Mouse (Mus musculus) embryonic stem cell, embryonic (primary cell): ENCODE results near the gene Slc25a41.

Experiments used
- CTCF ChIA-PET, 4 experiments: fragments of 300-600 bp in 2 of 4; fragments of 350-600 bp in 2 of 4; sonication (Branson Sonifier 250); formaldehyde crosslinking; loops; one replicate each; lab custom pipeline; 2022; ENCODE audit warnings: inconsistent platforms in 2 of 4; lab: Charles Lee
- POLR2A ChIA-PET, 4 experiments: fragments of 300-600 bp in 2 of 4; fragments of 350-600 bp in 2 of 4; sonication (Branson Sonifier 250); formaldehyde crosslinking; loops; one replicate each; lab custom pipeline; 2022; ENCODE audit warnings: antibody characterized with exemption in 4 of 4, inconsistent platforms in 1 of 4; lab: Charles Lee

The Slc25a41 gene

DNA sequence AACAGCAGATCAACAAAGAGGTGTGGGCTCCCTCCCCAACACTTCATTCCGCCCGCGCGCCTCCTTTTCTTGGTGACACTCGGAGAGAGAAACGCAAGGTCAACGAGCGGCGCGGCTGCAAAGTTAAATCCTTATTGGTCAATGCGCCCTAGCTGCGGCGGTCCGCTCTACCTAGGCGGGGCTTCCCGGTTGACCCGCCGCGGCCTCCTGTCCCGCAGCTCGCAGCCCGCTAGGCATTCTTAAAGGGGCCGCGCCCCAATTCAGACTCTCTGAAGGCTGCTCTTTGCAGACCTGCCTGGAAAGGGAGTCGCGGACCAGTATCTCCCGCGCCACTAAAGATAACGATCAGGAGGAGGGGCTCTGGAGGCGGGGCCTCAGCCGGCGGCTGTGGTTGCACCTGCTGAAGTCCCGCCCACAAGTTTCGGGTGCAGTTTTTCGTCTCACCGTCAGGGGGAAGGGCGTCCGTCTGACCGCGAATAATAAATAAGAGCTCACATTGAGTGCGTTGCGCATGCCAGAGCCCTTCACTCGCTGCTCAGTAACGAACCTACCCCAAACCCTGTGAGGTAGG is 18.9 kb upstream of the Slc25a41 start:
- POLR2A ChIA-PET = interaction anchor here (0.6 to 5.9 kb wide), 55 partner anchors 9 to 1007 kb away, joined by 3 to 78 read pairs (median 6); partner anchors contain the start of genes Gm17949 (in 3 of the 4), Gtf2f1 (in 3 of the 4), Khsrp (in 3 of the 4) and Alkbh7 (in 2 of the 4)
- CTCF ChIA-PET = interaction anchor here (0.6 to 2.2 kb wide), 41 partner anchors 9 to 736 kb away, joined by 3 to 15 read pairs (median 5); partner anchors contain the start of genes Alkbh7 (in 2 of the 4), Gpr108 (in 1 of the 4), Khsrp (in 1 of the 4) and Lonp1 (in 1 of the 4)

DNA sequence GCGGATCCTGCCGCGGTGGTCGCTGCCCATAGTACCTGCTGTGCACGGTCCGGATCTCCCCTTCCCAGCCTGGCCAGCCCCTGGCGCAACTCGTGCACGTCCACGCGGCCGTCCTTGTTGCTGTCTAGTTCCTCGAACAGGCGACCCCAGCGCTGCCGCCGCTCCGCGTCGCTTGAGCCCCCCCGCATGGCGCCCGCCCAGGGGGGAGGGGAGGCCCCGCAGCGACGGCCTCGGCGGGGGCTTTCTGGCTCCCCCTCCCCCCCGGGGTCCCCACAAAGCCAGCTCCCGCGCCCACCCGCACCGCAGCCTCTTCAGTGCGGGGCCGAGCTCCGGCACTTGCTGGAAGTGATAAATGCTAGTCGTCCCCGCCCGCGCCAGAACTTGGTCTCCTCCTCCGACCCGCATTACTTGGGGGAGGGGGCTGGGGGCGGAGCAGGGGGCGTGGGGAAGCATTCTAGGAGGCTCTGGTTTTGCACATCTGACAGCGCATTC is 18.1 kb upstream of the Slc25a41 start, which contains the start of gene Slc25a23:
Gene Slc25a23 (minus strand): TSS at position 378 of the 492 bp plus-strand sequence.
- POLR2A ChIA-PET = interaction anchor here (0.6 to 5.9 kb wide), 40 partner anchors 8 to 1006 kb away, joined by 3 to 78 read pairs (median 6); partner anchors contain the start of genes Khsrp (in 3 of the 4), Alkbh7 (in 2 of the 4), Clpp (in 2 of the 4) and Gm17949 (in 2 of the 4)
- CTCF ChIA-PET = interaction anchor here in 3 of 4 experiments (0.6 to 2.2 kb wide), 18 partner anchors 8 to 433 kb away, joined by 3 to 15 read pairs (median 7); partner anchors contain the start of genes Khsrp (in 1 of the 3) and Lonp1 (in 1 of the 3)

- ChIA-PET POLR2A (interaction anchor here (0.6 to 5.9 kb wide), 16 partner anchors 7 to 754 kb away, joined by 3 to 78 read pairs (median 6); partner anchors contain the start of genes Khsrp (in 3 of the 4), Clpp (in 2 of the 4), Gm17949 (in 1 of the 4) and Gtf2f1 (in 1 of the 4)), CTCF (interaction anchor here in 2 of 4 experiments (1.2 to 2.2 kb wide), 4 partner anchors 20 to 108 kb away, joined by 3 to 12 read pairs (median 6); no protein-coding TSS in a partner anchor)
Observed at GRCm38 (mm10) chr17:57058891-57059485, 17.5 kb upstream of the Slc25a41 start, which contains the start of gene Crb3. Gene Crb3, plus strand, starts transcription at chr17:57059105.

- ChIA-PET POLR2A (interaction anchor here in 2 of 4 experiments (0.7 to 1.3 kb wide), 4 partner anchors 15 to 143 kb away, joined by 3 to 6 read pairs (median 4); partner anchors contain the start of gene Khsrp (in 1 of the 2)), CTCF (interaction anchor here in 1 of 4 experiments (0.8 to 1.3 kb wide), 2 partner anchors 40 to 94 kb away, joined by 4 to 6 read pairs; no protein-coding TSS in a partner anchor)
Observed at GRCm38 (mm10) chr17:57056246-57056645, 14.8 kb upstream of the Slc25a41 start.

DNA sequence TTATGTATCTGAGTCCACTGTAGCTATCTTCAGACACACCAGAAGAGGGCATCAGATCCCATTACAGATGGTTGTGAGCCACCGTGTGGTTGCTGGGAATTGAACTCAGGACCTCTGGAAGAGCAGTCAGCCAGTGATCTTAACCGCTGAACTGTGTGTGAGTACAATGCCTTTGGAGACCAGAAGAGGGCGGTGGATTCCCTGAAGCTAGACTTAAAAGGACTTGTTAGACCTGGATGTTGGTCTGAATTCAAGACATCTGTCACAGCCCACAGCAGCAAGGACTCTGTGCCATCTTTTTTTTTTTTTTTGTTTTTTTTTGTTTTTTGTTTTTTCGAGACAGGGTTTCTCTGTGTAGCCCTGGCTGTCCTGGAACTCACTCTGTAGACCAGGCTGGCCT is 10.2 kb upstream of the Slc25a41 start:
- ChIA-PET POLR2A (interaction anchor here in 3 of 4 experiments (0.6 to 6.9 kb wide), 17 partner anchors 8 to 353 kb away, joined by 3 to 42 read pairs (median 4); partner anchors contain the start of genes Khsrp (in 2 of the 3), Slc25a23 (in 2 of the 3) and Dus3l (in 1 of the 3)), CTCF (interaction anchor here (0.5 to 3.6 kb wide), 28 partner anchors 9 to 1075 kb away, joined by 3 to 15 read pairs (median 3); partner anchors contain the start of genes Alkbh7 (in 3 of the 4), Khsrp (in 2 of the 4), Slc25a23 (in 1 of the 4) and Slc25a41 (in 1 of the 4))

- ChIA-PET CTCF (interaction anchor here in 2 of 4 experiments (0.8 to 1.0 kb wide), 3 partner anchors 10 to 286 kb away, joined by 3 to 4 read pairs (median 3); no protein-coding TSS in a partner anchor), POLR2A (interaction anchor here in 3 of 4 experiments (0.7 to 6.9 kb wide), 7 partner anchors 11 to 985 kb away, joined by 3 to 42 read pairs (median 4); partner anchors contain the start of genes Khsrp (in 1 of the 3) and Slc25a23 (in 1 of the 3))
Observed at GRCm38 (mm10) chr17:57048816-57049215, 7.4 kb upstream of the Slc25a41 start.

- POLR2A ChIA-PET = interaction anchor here in 3 of 4 experiments (0.8 to 6.9 kb wide), 5 partner anchors 9 to 50 kb away, joined by 3 to 42 read pairs (median 3); partner anchors contain the start of genes Alkbh7 (in 1 of the 3) and Khsrp (in 1 of the 3)
- CTCF ChIA-PET = interaction anchor here in 1 of 4 experiments (1.0 kb wide), 1 partner anchor 9 kb away, joined by 3 read pairs; no protein-coding TSS in a partner anchor
Observed at GRCm38 (mm10) chr17:57047406-57047805, 6.0 kb upstream of the Slc25a41 start.

DNA sequence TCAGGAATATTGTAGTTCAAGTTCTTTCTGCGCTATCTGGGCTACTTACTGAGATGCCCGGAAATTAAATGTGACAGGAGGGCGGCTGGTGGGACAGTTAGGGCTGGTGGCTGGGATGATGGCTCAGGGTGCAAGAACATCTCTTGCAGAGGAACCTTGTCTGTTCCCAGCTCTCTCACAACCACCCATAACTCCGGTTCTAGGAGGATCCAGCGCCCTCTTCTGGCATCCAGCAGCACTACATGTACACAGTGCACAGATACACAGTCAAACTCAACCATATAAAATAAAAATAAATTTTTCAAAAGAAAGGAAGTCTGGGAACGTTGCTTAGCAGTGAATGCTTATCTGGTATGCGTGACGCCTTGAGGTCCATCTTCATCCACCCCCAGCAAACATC is 2.5 kb downstream of the Slc25a41 start:
- ChIA-PET CTCF (interaction anchor here (0.6 to 2.5 kb wide), 33 partner anchors 9 to 751 kb away, joined by 3 to 15 read pairs (median 3); partner anchors contain the start of genes Alkbh7 (in 4 of the 4), Clpp (in 1 of the 4), Gm17949 (in 1 of the 4) and Gtf2f1 (in 1 of the 4)), POLR2A (interaction anchor here in 3 of 4 experiments (0.6 to 3.7 kb wide), 22 partner anchors 7 to 221 kb away, joined by 3 to 28 read pairs (median 3); partner anchors contain the start of genes Alkbh7 (in 2 of the 3), Gm17949 (in 2 of the 3), Gtf2f1 (in 2 of the 3) and Khsrp (in 2 of the 3))

- CTCF ChIA-PET = interaction anchor here in 1 of 4 experiments (0.6 to 2.3 kb wide), 7 partner anchors 10 to 296 kb away, joined by 3 to 25 read pairs (median 3); partner anchors contain the start of genes Alkbh7, Gm17949 and Gtf2f1
Observed at GRCm38 (mm10) chr17:57032854-57033253, 8.6 kb downstream of the Slc25a41 start.

GRCm38 (mm10) chr17:57031661-57032420 is 9.6 kb downstream of the Slc25a41 start:
- CTCF ChIA-PET = interaction anchor here in 3 of 4 experiments (0.5 to 2.3 kb wide), 22 partner anchors 9 to 303 kb away, joined by 3 to 25 read pairs (median 4); partner anchors contain the start of genes Alkbh7 (in 2 of the 3), Gpr108 (in 2 of the 3), Clpp (in 1 of the 3) and Gm17949 (in 1 of the 3)
- POLR2A ChIA-PET = interaction anchor here (0.6 to 8.2 kb wide), 161 partner anchors 9 to 995 kb away, joined by 3 to 122 read pairs (median 4); partner anchors contain the start of genes Alkbh7 (in 3 of the 4), Clpp (in 3 of the 4), Crb3 (in 3 of the 4) and Gm17949 (in 3 of the 4)

More at GRCm38 (mm10) chr17:57032854-57033253, 8.6 kb downstream of the Slc25a41 start:
- POLR2A ChIA-PET = interaction anchor here in 3 of 4 experiments (0.9 to 8.2 kb wide), 33 partner anchors 8 to 571 kb away, joined by 3 to 122 read pairs (median 14); partner anchors contain the start of genes Alkbh7 (in 2 of the 3), Crb3 (in 2 of the 3), Gm17949 (in 2 of the 3) and Gtf2f1 (in 2 of the 3)

DNA sequence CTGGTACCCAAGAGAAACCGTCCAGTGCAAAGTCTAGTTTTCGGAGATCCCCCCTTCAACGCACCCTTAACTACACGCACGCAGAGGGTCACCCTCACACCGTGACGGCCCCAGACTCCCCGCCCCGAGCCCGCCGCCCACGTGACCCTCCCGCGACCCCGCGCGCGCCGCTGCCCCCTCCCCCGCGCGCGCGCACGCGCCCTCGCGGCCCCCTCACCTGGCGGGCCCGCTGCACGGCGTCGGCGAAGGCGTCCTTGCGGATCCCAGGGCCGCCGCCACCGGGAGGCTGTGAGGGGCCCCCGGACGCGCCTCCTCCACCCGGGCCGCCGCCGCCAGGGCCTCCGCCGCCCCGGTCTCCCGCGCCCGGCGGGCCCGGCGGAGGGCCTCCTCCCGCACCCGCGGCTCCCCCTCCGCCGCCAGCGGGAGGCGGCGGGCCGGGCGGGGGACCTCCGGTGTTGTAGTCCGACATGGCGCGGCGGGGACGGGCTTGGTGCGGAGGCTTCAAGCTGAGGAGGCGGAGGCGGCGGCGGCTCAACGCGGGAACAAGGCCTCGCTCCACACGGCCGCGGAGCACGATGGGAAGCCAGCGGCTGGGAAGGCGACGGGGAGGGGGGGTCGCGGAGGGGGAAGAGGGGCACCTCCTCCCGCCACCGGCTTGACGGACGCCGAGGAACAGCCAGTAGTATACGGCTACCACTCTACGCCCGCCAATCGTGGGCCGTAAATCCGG is 10.4 kb downstream of the Slc25a41 start, which contains the start of gene Khsrp:
Gene Khsrp (minus strand): TSS at position 592 of the 730 bp plus-strand sequence.
- POLR2A ChIA-PET = interaction anchor here (0.6 to 8.2 kb wide), 161 partner anchors 8 to 995 kb away, joined by 3 to 122 read pairs (median 4); partner anchors contain the start of genes Alkbh7 (in 3 of the 4), Clpp (in 3 of the 4), Crb3 (in 3 of the 4) and Gm17949 (in 3 of the 4)
- CTCF ChIA-PET = interaction anchor here in 3 of 4 experiments (0.6 to 2.3 kb wide), 20 partner anchors 10 to 304 kb away, joined by 3 to 25 read pairs (median 4); partner anchors contain the start of genes Alkbh7 (in 2 of the 3), Gpr108 (in 2 of the 3), Clpp (in 1 of the 3) and Gm17949 (in 1 of the 3)

DNA sequence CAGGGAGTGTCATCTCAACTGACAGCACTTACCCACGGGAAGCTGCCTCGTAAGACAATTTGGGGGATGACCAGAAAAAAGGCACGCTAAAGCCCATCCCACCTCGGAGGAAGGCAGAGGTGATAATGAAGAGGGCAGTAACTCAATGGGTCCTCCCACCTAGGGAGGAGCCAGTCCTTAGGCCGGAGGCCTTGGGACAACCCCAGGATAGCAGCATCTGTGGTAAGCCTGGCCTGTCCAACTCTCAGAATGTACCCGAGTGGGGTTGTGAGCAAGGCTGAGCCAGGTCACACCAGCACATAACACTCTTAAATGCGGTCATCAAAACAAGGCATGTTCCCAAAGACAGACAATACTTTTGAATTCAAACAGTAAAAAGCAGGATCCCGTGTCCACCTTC is 11.8 kb downstream of the Slc25a41 start:
- CTCF ChIA-PET = interaction anchor here in 1 of 4 experiments (2.0 kb wide), 1 partner anchor 13 kb away, joined by 5 read pairs; no protein-coding TSS in a partner anchor
- POLR2A ChIA-PET = interaction anchor here in 2 of 4 experiments (0.6 to 8.2 kb wide), 16 partner anchors 10 to 237 kb away, joined by 3 to 122 read pairs (median 4); partner anchors contain the start of genes Alkbh7 (in 2 of the 2), Gm17949 (in 2 of the 2), Gtf2f1 (in 2 of the 2) and Clpp (in 1 of the 2)

- POLR2A ChIA-PET = interaction anchor here in 3 of 4 experiments (0.5 to 8.2 kb wide), 14 partner anchors 10 to 447 kb away, joined by 3 to 122 read pairs (median 8); partner anchors contain the start of genes Gm17949 (in 3 of the 3), Gtf2f1 (in 3 of the 3), Alkbh7 (in 1 of the 3) and Clpp (in 1 of the 3)
- CTCF ChIA-PET = interaction anchor here in 1 of 4 experiments (1.1 kb wide), 1 partner anchor 11 kb away, joined by 3 read pairs; no protein-coding TSS in a partner anchor
Observed at GRCm38 (mm10) chr17:57027471-57027870, 14.0 kb downstream of the Slc25a41 start.

- POLR2A ChIA-PET = interaction anchor here in 2 of 4 experiments (1.3 to 7.8 kb wide), 5 partner anchors 9 to 41 kb away, joined by 3 to 100 read pairs (median 9); partner anchors contain the start of genes Khsrp (in 2 of the 2), Gm17949 (in 1 of the 2) and Gtf2f1 (in 1 of the 2)
- CTCF ChIA-PET = no interaction called here
Observed at GRCm38 (mm10) chr17:57020960-57021359, 20.5 kb downstream of the Slc25a41 start.
